Mouse (Mus musculus): Measurements from ENCODE around the gene Pak1.
A peak's percentile ranks its signal among the peaks of the same experiment; 100 is the strongest.

Pak1 gene

GRCm38 (mm10) chr7:97788190-97788668, at the start of gene Pak1:
Pak1 (plus strand) TSS chr7:97788541.
- DNase-seq (ENCODE audit: low spot score in 2 of 2), result peak; percentile 67 to 73

GRCm38 (mm10) chr7:97740948-97741347, 47.4 kb upstream of the Pak1 start:
- no peak for DNase-seq (ENCODE audit: low spot score in 2 of 2)

- no peak for DNase-seq (ENCODE audit: low spot score in 2 of 2)
Measured at GRCm38 (mm10) chr7:97741756-97742291, 46.5 kb upstream of the Pak1 start.

- peak in 1 of 2 experiments; percentile 52 for DNase-seq (ENCODE audit: low spot score in 2 of 2)
Measured at GRCm38 (mm10) chr7:97745299-97745698, 43.0 kb upstream of the Pak1 start.

- no peak for DNase-seq (ENCODE audit: low spot score in 2 of 2)
Measured at GRCm38 (mm10) chr7:97747176-97747707, 41.1 kb upstream of the Pak1 start.

- DNase-seq (ENCODE audit: low spot score in 2 of 2), result peak; percentile 71 to 84
Measured at GRCm38 (mm10) chr7:97747787-97748497, 40.4 kb upstream of the Pak1 start.

- no peak for DNase-seq (ENCODE audit: low spot score in 2 of 2)
Measured at GRCm38 (mm10) chr7:97748527-97749206, 39.7 kb upstream of the Pak1 start.

GRCm38 (mm10) chr7:97749207-97750190, 38.8 kb upstream of the Pak1 start:
- DNase-seq (ENCODE audit: low spot score in 2 of 2), result no peak

GRCm38 (mm10) chr7:97756967-97757881, 31.1 kb upstream of the Pak1 start:
- no peak for DNase-seq (ENCODE audit: low spot score in 2 of 2)

- DNase-seq (ENCODE audit: low spot score in 2 of 2), result no peak
Measured at GRCm38 (mm10) chr7:97764591-97764990, 23.8 kb upstream of the Pak1 start.

- DNase-seq (ENCODE audit: low spot score in 2 of 2), result no peak
Measured at GRCm38 (mm10) chr7:97765181-97765962, 23.0 kb upstream of the Pak1 start.

- DNase-seq (ENCODE audit: low spot score in 2 of 2), result no peak
Measured at GRCm38 (mm10) chr7:97765963-97766347, 22.4 kb upstream of the Pak1 start.

GRCm38 (mm10) chr7:97766406-97767166, 21.8 kb upstream of the Pak1 start:
- no peak for DNase-seq (ENCODE audit: low spot score in 2 of 2)

GRCm38 (mm10) chr7:97767841-97768240, 20.5 kb upstream of the Pak1 start:
- no peak for DNase-seq (ENCODE audit: low spot score in 2 of 2)

GRCm38 (mm10) chr7:97769020-97769419, 19.3 kb upstream of the Pak1 start:
- DNase-seq (ENCODE audit: low spot score in 2 of 2), result no peak

GRCm38 (mm10) chr7:97770841-97771620, 17.3 kb upstream of the Pak1 start:
- DNase-seq (ENCODE audit: low spot score in 2 of 2), result no peak

GRCm38 (mm10) chr7:97775380-97775779, 13.0 kb upstream of the Pak1 start:
- DNase-seq (ENCODE audit: low spot score in 2 of 2), result no peak

- DNase-seq (ENCODE audit: low spot score in 2 of 2), result no peak
Measured at GRCm38 (mm10) chr7:97775923-97776322, 12.4 kb upstream of the Pak1 start.
